ENCODE assay signal across 7 mouse cellular contexts in the genomic region with DNA sequence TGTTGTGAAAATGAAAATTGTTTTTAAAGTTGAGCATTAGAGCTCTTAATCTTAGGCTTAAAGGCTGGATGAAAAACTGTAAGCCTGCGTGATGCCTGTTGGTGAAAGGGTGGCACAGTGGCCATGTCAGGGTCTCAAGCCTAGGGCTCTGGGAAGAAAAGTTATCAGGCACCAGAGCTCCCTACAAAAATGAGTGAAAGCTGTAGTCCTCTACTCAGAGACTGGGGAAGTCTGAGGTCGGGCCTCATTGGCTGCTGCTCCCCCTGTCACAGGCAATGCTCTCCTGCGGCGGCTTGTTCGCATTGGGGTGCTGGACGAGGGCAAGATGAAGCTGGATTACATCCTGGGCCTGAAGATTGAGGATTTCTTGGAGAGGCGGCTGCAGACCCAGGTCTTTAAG. TPM values are rescaled to one million over a fixed set of nuclear protein-coding genes. Genes with fewer than 3 reads are reported as not detected.
ATAC-seq lines count a peak whose summit lies in the region.
"Not testable (repeated sequence)": the region's sequence is repeated elsewhere in the genome, so short reads cannot be mapped to it uniquely, and the experiment has no call there.

No protein-coding gene starts in this region.

- not testable (repeated sequence) for ATAC-seq in forebrain, embryonic 12.5 days (ENCODE audit: low FRiP score); heart, embryonic 15.5 days (replicated peaks; ENCODE audit: insufficient number of reproducible peaks, insufficient read depth, low FRiP score, low read depth); intestine, embryonic 15.5 days; limb, embryonic 15.5 days (ENCODE audit: insufficient number of reproducible peaks, low FRiP score, low TSS enrichment, low read depth); neural tube, embryonic 13.5 days (ENCODE audit: low read depth)
- peak; percentile 19 for ATAC-seq in megakaryocyte, adult 5-6 weeks (ENCODE audit: poor library complexity, severe bottlenecking)

- H3K4me2 ChIP-seq in forebrain, embryonic 12.5 days: peak overlapping the region; percentile 93
- peak overlapping the region; percentile 79 for H3K4me2 ChIP-seq in heart, embryonic 15.5 days
- H3K4me2 ChIP-seq in intestine, embryonic 15.5 days (replicated peaks): peak overlapping the region; percentile 52
- peak overlapping the region; percentile 46 for H3K4me2 ChIP-seq in limb, embryonic 15.5 days
- peak overlapping the region; percentile 99 for H3K4me2 ChIP-seq in neural tube, embryonic 13.5 days

- not testable (repeated sequence) for H3K27me3 ChIP-seq in forebrain, embryonic 12.5 days; heart, embryonic 15.5 days; intestine, embryonic 15.5 days (replicated peaks); limb, embryonic 15.5 days; neural tube, embryonic 13.5 days

- WGBS in forebrain, embryonic 12.5 days: 6% methylated on average over 7 of the region's 7 CpGs
- WGBS in heart, embryonic 15.5 days: 7% methylated on average over 7 of the region's 7 CpGs
- 6% methylated on average over 7 of the region's 7 CpGs for WGBS in intestine, embryonic 15.5 days
- WGBS in limb, embryonic 15.5 days: 3% methylated on average over 7 of the region's 7 CpGs
- 3% methylated on average over 7 of the region's 7 CpGs for WGBS in neural tube, embryonic 13.5 days

- not testable (repeated sequence) for H3K9me3 ChIP-seq in forebrain, embryonic 12.5 days; heart, embryonic 15.5 days (replicated peaks); intestine, embryonic 15.5 days; limb, embryonic 15.5 days; neural tube, embryonic 13.5 days

- peak overlapping the region; percentile 44; the same call in 1 of the 2 replicates for H3K27ac ChIP-seq in brown adipose tissue, adult 24 weeks (replicated peaks; ENCODE audit: low read depth, low read length)
- peak overlapping the region; percentile 68 for H3K27ac ChIP-seq in forebrain, embryonic 12.5 days
- peak overlapping the region; percentile 91; the same call in 1 of the 2 replicates for H3K27ac ChIP-seq in heart, embryonic 15.5 days
- not testable (repeated sequence) for H3K27ac ChIP-seq in intestine, embryonic 15.5 days
- H3K27ac ChIP-seq in limb, embryonic 15.5 days: peak overlapping the region; percentile 93
- 0 out of 2 replicates have a peak overlapping the region, but pooled peaks have one; percentile 13 for H3K27ac ChIP-seq in neural tube, embryonic 13.5 days (replicated peaks)

- peaks cover 40% of the 10 kb centered on the region for H3K36me3 ChIP-seq in forebrain, embryonic 12.5 days (replicated peaks)
- peaks cover 25% of the 10 kb centered on the region for H3K36me3 ChIP-seq in heart, embryonic 15.5 days
- peaks cover 13% of the 10 kb centered on the region for H3K36me3 ChIP-seq in intestine, embryonic 15.5 days
- peaks cover 24% of the 10 kb centered on the region for H3K36me3 ChIP-seq in limb, embryonic 15.5 days
- H3K36me3 ChIP-seq in neural tube, embryonic 13.5 days: peaks cover 39% of the 10 kb centered on the region

- H3K4me3 ChIP-seq in brown adipose tissue, adult 24 weeks (ENCODE audit: insufficient read depth, low read depth, low read length): peak overlapping the region; percentile 51
- peak overlapping the region; percentile 88 for H3K4me3 ChIP-seq in forebrain, embryonic 12.5 days (replicated peaks)
- H3K4me3 ChIP-seq in heart, embryonic 15.5 days: peak overlapping the region; percentile 79
- H3K4me3 ChIP-seq in intestine, embryonic 15.5 days (replicated peaks): peak overlapping the region; percentile 69
- H3K4me3 ChIP-seq in limb, embryonic 15.5 days: peak overlapping the region; percentile 65
- peak overlapping the region; percentile 90 for H3K4me3 ChIP-seq in neural tube, embryonic 13.5 days

- peak overlapping the region; percentile 93 for H3K9ac ChIP-seq in forebrain, embryonic 12.5 days
- peak overlapping the region; percentile 76 for H3K9ac ChIP-seq in heart, embryonic 15.5 days
- peak overlapping the region; percentile 72 for H3K9ac ChIP-seq in intestine, embryonic 15.5 days
- H3K9ac ChIP-seq in limb, embryonic 15.5 days: peak overlapping the region; percentile 75
- H3K9ac ChIP-seq in neural tube, embryonic 13.5 days: peak overlapping the region; percentile 93

- not testable (repeated sequence) for H3K4me1 ChIP-seq in brown adipose tissue, adult 24 weeks (ENCODE audit: control insufficient read depth, insufficient read depth, insufficient read length, low read length); intestine, embryonic 15.5 days (replicated peaks)
- H3K4me1 ChIP-seq in forebrain, embryonic 12.5 days: peaks cover 23% of the 10 kb centered on the region
- peaks cover 18% of the 10 kb centered on the region for H3K4me1 ChIP-seq in heart, embryonic 15.5 days (replicated peaks)
- peaks cover 13% of the 10 kb centered on the region for H3K4me1 ChIP-seq in limb, embryonic 15.5 days
- peaks cover 30% of the 10 kb centered on the region for H3K4me1 ChIP-seq in neural tube, embryonic 13.5 days (replicated peaks)

RNA-seq across cellular contexts. Expression of a gene that starts 1.7 kb away (rescaled TPM):
- 727 and 740 TPM in 2 replicates for polyA plus RNA-seq in brown adipose tissue, adult 24 weeks (2012; ENCODE audit: insufficient read depth, insufficient read length, missing spikeins)
- polyA plus RNA-seq in forebrain, embryonic 12.5 days (2016; fragmentation: Nextera tagmentation; extraction: Ambion mirVana): 1,127 and 1,163 TPM in 2 replicates
- polyA plus RNA-seq in heart, embryonic 15.5 days (2015; fragmentation: Nextera tagmentation; extraction: Ambion mirVana): 826 and 843 TPM in 2 replicates
- polyA plus RNA-seq in intestine, embryonic 15.5 days (2015; fragmentation: Nextera tagmentation; extraction: Ambion mirVana): 1,501 and 1,565 TPM in 2 replicates
- 1,336 and 1,506 TPM in 2 replicates for polyA plus RNA-seq in limb, embryonic 15.5 days (2015; fragmentation: Nextera tagmentation; extraction: Ambion mirVana)
- total RNA-seq in megakaryocyte, adult 5-6 weeks (2015): 1,476 and 1,615 TPM in 2 replicates
- 1,141 and 1,307 TPM in 2 replicates for total RNA-seq in megakaryocyte, adult 5-6 weeks (2017)
- polyA plus RNA-seq in neural tube, embryonic 13.5 days (2015; fragmentation: Nextera tagmentation; extraction: Ambion mirVana): 986 and 989 TPM in 2 replicates

RNA-seq across cellular contexts. Expression of a gene that starts 12.1 kb away (rescaled TPM):
- 20.9 and 29.8 TPM in 2 replicates for polyA plus RNA-seq in brown adipose tissue, adult 24 weeks (2012; ENCODE audit: insufficient read depth, insufficient read length, missing spikeins)
- 39.5 and 40.8 TPM in 2 replicates for polyA plus RNA-seq in forebrain, embryonic 12.5 days (2016; fragmentation: Nextera tagmentation; extraction: Ambion mirVana)
- 30.1 and 44.1 TPM in 2 replicates for polyA plus RNA-seq in heart, embryonic 15.5 days (2015; fragmentation: Nextera tagmentation; extraction: Ambion mirVana)
- polyA plus RNA-seq in intestine, embryonic 15.5 days (2015; fragmentation: Nextera tagmentation; extraction: Ambion mirVana): 55.3 and 57.2 TPM in 2 replicates
- 59.7 and 63.6 TPM in 2 replicates for polyA plus RNA-seq in limb, embryonic 15.5 days (2015; fragmentation: Nextera tagmentation; extraction: Ambion mirVana)
- total RNA-seq in megakaryocyte, adult 5-6 weeks (2015): 96.2 and 102 TPM in 2 replicates
- 47.2 and 55.7 TPM in 2 replicates for total RNA-seq in megakaryocyte, adult 5-6 weeks (2017)
- polyA plus RNA-seq in neural tube, embryonic 13.5 days (2015; fragmentation: Nextera tagmentation; extraction: Ambion mirVana): 58.7 and 64.6 TPM in 2 replicates

RNA-seq across cellular contexts. Expression of a gene that starts 12.8 kb away (rescaled TPM):
- 37.7 and 38.0 TPM in 2 replicates for polyA plus RNA-seq in brown adipose tissue, adult 24 weeks (2012; ENCODE audit: insufficient read depth, insufficient read length, missing spikeins)
- polyA plus RNA-seq in forebrain, embryonic 12.5 days (2016; fragmentation: Nextera tagmentation; extraction: Ambion mirVana): 204 and 215 TPM in 2 replicates
- 198 and 226 TPM in 2 replicates for polyA plus RNA-seq in heart, embryonic 15.5 days (2015; fragmentation: Nextera tagmentation; extraction: Ambion mirVana)
- 230 and 235 TPM in 2 replicates for polyA plus RNA-seq in intestine, embryonic 15.5 days (2015; fragmentation: Nextera tagmentation; extraction: Ambion mirVana)
- 251 and 270 TPM in 2 replicates for polyA plus RNA-seq in limb, embryonic 15.5 days (2015; fragmentation: Nextera tagmentation; extraction: Ambion mirVana)
- 30.0 and 34.0 TPM in 2 replicates for total RNA-seq in megakaryocyte, adult 5-6 weeks (2015)
- total RNA-seq in megakaryocyte, adult 5-6 weeks (2017): 25.3 and 28.3 TPM in 2 replicates
- polyA plus RNA-seq in neural tube, embryonic 13.5 days (2015; fragmentation: Nextera tagmentation; extraction: Ambion mirVana): 223 and 227 TPM in 2 replicates

RNA-seq across cellular contexts. Expression of a gene that starts 14.7 kb away (rescaled TPM):
- 3.7 and 5.2 TPM in 2 replicates for polyA plus RNA-seq in brown adipose tissue, adult 24 weeks (2012; ENCODE audit: insufficient read depth, insufficient read length, missing spikeins)
- 0.10 and 0.23 TPM in 2 replicates for polyA plus RNA-seq in forebrain, embryonic 12.5 days (2016; fragmentation: Nextera tagmentation; extraction: Ambion mirVana)
- 0.86 and 1.2 TPM in 2 replicates for polyA plus RNA-seq in heart, embryonic 15.5 days (2015; fragmentation: Nextera tagmentation; extraction: Ambion mirVana)
- polyA plus RNA-seq in intestine, embryonic 15.5 days (2015; fragmentation: Nextera tagmentation; extraction: Ambion mirVana): 1.0 and 1.1 TPM in 2 replicates
- polyA plus RNA-seq in limb, embryonic 15.5 days (2015; fragmentation: Nextera tagmentation; extraction: Ambion mirVana): 0.96 and 2.4 TPM in 2 replicates
- total RNA-seq in megakaryocyte, adult 5-6 weeks (2015): 366 and 379 TPM in 2 replicates
- total RNA-seq in megakaryocyte, adult 5-6 weeks (2017): 233 and 235 TPM in 2 replicates
- 0.14 and 0.23 TPM in 2 replicates for polyA plus RNA-seq in neural tube, embryonic 13.5 days (2015; fragmentation: Nextera tagmentation; extraction: Ambion mirVana)

RNA-seq across cellular contexts. Expression of a gene that starts 28.1 kb away (rescaled TPM):
- polyA plus RNA-seq in brown adipose tissue, adult 24 weeks (2012; ENCODE audit: insufficient read depth, insufficient read length, missing spikeins): 0.67 TPM in 1 of 2 replicates, not detected in the other
- 2.9 and 3.1 TPM in 2 replicates for polyA plus RNA-seq in forebrain, embryonic 12.5 days (2016; fragmentation: Nextera tagmentation; extraction: Ambion mirVana)
- polyA plus RNA-seq in heart, embryonic 15.5 days (2015; fragmentation: Nextera tagmentation; extraction: Ambion mirVana): 4.1 and 7.8 TPM in 2 replicates
- 73.4 and 82.6 TPM in 2 replicates for polyA plus RNA-seq in intestine, embryonic 15.5 days (2015; fragmentation: Nextera tagmentation; extraction: Ambion mirVana)
- polyA plus RNA-seq in limb, embryonic 15.5 days (2015; fragmentation: Nextera tagmentation; extraction: Ambion mirVana): 5.0 and 7.0 TPM in 2 replicates
- 9.0 and 9.9 TPM in 2 replicates for total RNA-seq in megakaryocyte, adult 5-6 weeks (2015)
- 9.8 and 11.8 TPM in 2 replicates for total RNA-seq in megakaryocyte, adult 5-6 weeks (2017)
- 3.6 and 4.4 TPM in 2 replicates for polyA plus RNA-seq in neural tube, embryonic 13.5 days (2015; fragmentation: Nextera tagmentation; extraction: Ambion mirVana)

Comparison
In these comparisons a context has a peak if more than half of its experiments do, and no peak if none do; other contexts are left out.
1. H3K4me2 ChIP-seq: peak in every context shown above with its lines; median percentile 99 in neural tube, embryonic 13.5 days; 93 in forebrain, embryonic 12.5 days; 79 in heart, embryonic 15.5 days; 52 in intestine, embryonic 15.5 days; 46 in limb, embryonic 15.5 days.